Mouse (Mus musculus) CH12.LX (cell line): ENCODE data around the gene Ptprr. TPM values are rescaled to one million over a fixed set of nuclear protein-coding genes. Genes with fewer than 3 reads are reported as not detected.

ENCODE experiments used
- DNase-seq: peaks from one replicate; pipeline ENCODE4 v3.0.0-alpha.2; 2013; ENCODE audit errors: extremely low read depth
- H3K27ac ChIP-seq: 2 replicates; pipeline ENCODE4 v1.5.1; 2012; ENCODE audit warnings: low read depth, mild to moderate bottlenecking, control low read depth, moderate library complexity; ENCODE audit not compliant: insufficient read depth
- H3K27me3 ChIP-seq: replicated peaks from 2 replicates; pipeline ENCODE3; 2012; ENCODE audit warnings: inconsistent platforms
- H3K36me3 ChIP-seq, 2 experiments: replicated peaks in 1 of 2; 2 replicates each; pipeline versions ENCODE3 to v1.6.1; 2012; ENCODE audit warnings: inconsistent platforms in 1 of 2, low read length in 1 of 2, mild to moderate bottlenecking in 1 of 2, mixed read lengths in 1 of 2, moderate library complexity in 1 of 2; ENCODE audit not compliant: control insufficient read depth in 1 of 2, insufficient read depth in 1 of 2
- H3K4me1 ChIP-seq, 2 experiments: 2 replicates each; pipeline ENCODE4 v1.6.1; 2012; ENCODE audit warnings: inconsistent platforms in 1 of 2, moderate library complexity in 1 of 2; ENCODE audit not compliant: insufficient read depth in 2 of 2, control insufficient read depth in 1 of 2
- H3K4me2 ChIP-seq: 2 replicates; pipeline ENCODE4 v1.6.1; 2012; ENCODE audit warnings: low read depth, mild to moderate bottlenecking, control low read depth; ENCODE audit not compliant: poor library complexity, insufficient read depth, severe bottlenecking
- H3K4me3 ChIP-seq, 3 experiments: fragments of 150-350 bp in 1 of 3; sonication (generic) in 1 of 3; replicated peaks in 1 of 3; 2 replicates each; pipeline versions ENCODE3 to v1.5.1; 2011 to 2012; ENCODE audit warnings: low read depth in 2 of 3, low read length in 2 of 3, mild to moderate bottlenecking in 2 of 3, moderate library complexity in 2 of 3, control low read depth in 1 of 3, improper control_type of control experiment in 1 of 3, inconsistent platforms in 1 of 3, mixed read lengths in 1 of 3; ENCODE audit not compliant: poor library complexity in 1 of 3
- H3K79me2 ChIP-seq: replicated peaks from 2 replicates; pipeline ENCODE4 v1.6.1; 2012; ENCODE audit warnings: mild to moderate bottlenecking, moderate library complexity; ENCODE audit not compliant: control insufficient read depth, poor library complexity, insufficient read depth, severe bottlenecking; ENCODE audit errors: extremely low read depth
- H3K9ac ChIP-seq: 2 replicates; pipeline ENCODE4 v1.6.1; 2012; ENCODE audit warnings: low read depth, mild to moderate bottlenecking, control low read depth, moderate library complexity; ENCODE audit not compliant: insufficient read depth
- H3K9me3 ChIP-seq: replicated peaks from 2 replicates; pipeline ENCODE3; 2012; ENCODE audit warnings: low read length, inconsistent platforms, mixed read lengths
- CHD1 ChIP-seq: IDR thresholded peaks from 2 replicates; pipeline ENCODE4 v1.6.1; 2012; ENCODE audit warnings: low read depth, low read length, improper control_type of control experiment, inconsistent platforms
- CTCF ChIP-seq, 2 experiments: IDR thresholded peaks in 1 of 2; conservative IDR thresholded peaks in 1 of 2; 2 replicates each; pipeline ENCODE4 v1.5.1; 2011 to 2012; ENCODE audit warnings: low read depth in 2 of 2, low read length in 2 of 2, improper control_type of control experiment in 1 of 2, inconsistent platforms in 1 of 2, mild to moderate bottlenecking in 1 of 2, moderate library complexity in 1 of 2
- E2F4 ChIP-seq: IDR thresholded peaks from 2 replicates; pipeline ENCODE4 v1.6.1; 2011; ENCODE audit warnings: low read depth, low read length, improper control_type of control experiment; ENCODE audit not compliant: insufficient replicate concordance
- GABPA ChIP-seq: IDR thresholded peaks from 2 replicates; pipeline ENCODE4 v1.6.1; 2012; ENCODE audit warnings: low read depth, low read length, improper control_type of control experiment, inconsistent platforms; ENCODE audit not compliant: insufficient replicate concordance
- IRF4 ChIP-seq: IDR thresholded peaks from 2 replicates; pipeline ENCODE4 v1.6.1; 2014; ENCODE audit warnings: low read depth, mild to moderate bottlenecking, inconsistent platforms, low read length, improper control_type of control experiment
- JUN ChIP-seq: IDR thresholded peaks from 2 replicates; pipeline ENCODE4 v1.6.1; 2011; ENCODE audit warnings: low read depth, mild to moderate bottlenecking, low read length, improper control_type of control experiment, moderate library complexity; ENCODE audit not compliant: insufficient read depth
- KAT2A ChIP-seq: IDR thresholded peaks from 2 replicates; pipeline ENCODE4 v1.6.1; 2012; ENCODE audit warnings: low read length, improper control_type of control experiment, inconsistent platforms; ENCODE audit not compliant: insufficient replicate concordance
- MAFK ChIP-seq: IDR thresholded peaks from 2 replicates; pipeline ENCODE4 v1.6.1; 2011; ENCODE audit warnings: low read length, improper control_type of control experiment; ENCODE audit not compliant: insufficient replicate concordance
- MAX ChIP-seq: IDR thresholded peaks from 2 replicates; pipeline ENCODE4 v1.6.1; 2011; ENCODE audit warnings: low read length, improper control_type of control experiment
- MAZ ChIP-seq: IDR thresholded peaks from 2 replicates; pipeline ENCODE4 v1.6.1; 2012; ENCODE audit warnings: low read depth, mild to moderate bottlenecking, inconsistent platforms, low read length, improper control_type of control experiment, moderate library complexity
- MEF2A ChIP-seq: IDR thresholded peaks from 2 replicates; pipeline ENCODE4 v1.6.1; 2014; ENCODE audit warnings: low read depth, mild to moderate bottlenecking, inconsistent platforms, low read length, improper control_type of control experiment, borderline replicate concordance
- MXI1 ChIP-seq: IDR thresholded peaks from 2 replicates; pipeline ENCODE4 v1.6.1; 2011; ENCODE audit warnings: mild to moderate bottlenecking, low read depth, low read length, improper control_type of control experiment
- NELFE ChIP-seq: IDR thresholded peaks from 2 replicates; pipeline ENCODE4 v1.6.1; 2011; ENCODE audit warnings: low read depth, low read length, improper control_type of control experiment
- NRF1 ChIP-seq: IDR thresholded peaks from 2 replicates; pipeline ENCODE4 v1.6.1; 2014; ENCODE audit warnings: low read depth, mild to moderate bottlenecking, inconsistent platforms, low read length, improper control_type of control experiment, moderate library complexity
- POLR2A ChIP-seq: IDR thresholded peaks from 2 replicates; pipeline ENCODE4 v1.6.1; 2011; ENCODE audit warnings: low read depth, mild to moderate bottlenecking, improper control_type of control experiment, low read length
- RAD21 ChIP-seq: IDR thresholded peaks from 2 replicates; pipeline ENCODE4 v1.6.1; 2011; ENCODE audit warnings: low read depth, mild to moderate bottlenecking, low read length, improper control_type of control experiment, moderate library complexity
- RCOR1 ChIP-seq: conservative IDR thresholded peaks from 2 replicates; pipeline ENCODE4 v1.6.1; 2012; ENCODE audit warnings: low read depth, mild to moderate bottlenecking, inconsistent platforms, low read length, improper control_type of control experiment
- SIN3A ChIP-seq: IDR thresholded peaks from 2 replicates; pipeline ENCODE4 v1.6.1; 2012; ENCODE audit warnings: low read length, improper control_type of control experiment, inconsistent platforms
- TBP ChIP-seq: conservative IDR thresholded peaks from 2 replicates; pipeline ENCODE4 v1.6.1; 2011; ENCODE audit warnings: low read depth, low read length, improper control_type of control experiment
- TCF12 ChIP-seq: IDR thresholded peaks from 2 replicates; pipeline ENCODE4 v1.6.1; 2014; ENCODE audit warnings: low read depth, mild to moderate bottlenecking, inconsistent platforms, low read length, improper control_type of control experiment
- UBTF ChIP-seq: IDR thresholded peaks from 2 replicates; pipeline ENCODE4 v1.6.1; 2012; ENCODE audit warnings: low read depth, mild to moderate bottlenecking, inconsistent platforms, low read length, improper control_type of control experiment, moderate library complexity
- USF1 ChIP-seq: IDR thresholded peaks from 2 replicates; pipeline ENCODE4 v1.6.1; 2014; ENCODE audit warnings: low read depth, mild to moderate bottlenecking, inconsistent platforms, low read length, improper control_type of control experiment
- ZC3H11A ChIP-seq: IDR thresholded peaks from 2 replicates; pipeline ENCODE4 v1.6.1; 2012; ENCODE audit warnings: low read depth, mild to moderate bottlenecking, inconsistent platforms, low read length, improper control_type of control experiment
- ZKSCAN1 ChIP-seq: IDR thresholded peaks from 2 replicates; pipeline ENCODE4 v1.6.1; 2012; ENCODE audit warnings: low read depth, inconsistent platforms, low read length, improper control_type of control experiment, borderline replicate concordance
- ZNF384 ChIP-seq: IDR thresholded peaks from 2 replicates; pipeline ENCODE4 v1.6.1; 2012; ENCODE audit warnings: low read depth, low read length, improper control_type of control experiment, inconsistent platforms
- dilution Hi-C: fragments of 300-500 bp; cut with MboI; formaldehyde crosslinking; loops from 2 replicates; pipeline ENCODE4 v1.14.3; 2020; ENCODE audit warnings: low sequenced_read_pairs; ENCODE audit not compliant: extremely low pct_unique_long_range_greater_than_20kb, extremely low pct_ligation_motif_present
- in situ Hi-C: fragments of 300-500 bp; cut with MboI; formaldehyde crosslinking; loops from 3 replicates; pipeline ENCODE4 v1.14.3; 2019; ENCODE audit warnings: low sequenced_read_pairs, low pct_ligation_motif_present, low pct_unique_long_range_greater_than_20kb, mixed read lengths
- polyA plus RNA-seq: library from polyadenylated mRNA; unstranded; fragments of >175 nt; gene quantifications from 2 replicates; pipeline ENCODE4 v1.2.1, GENCODE M21; 2012; ENCODE audit warnings: low read depth; ENCODE audit not compliant: insufficient read length
- total RNA-seq, 2 experiments: library from RNA; depleted of rRNA; stranded (reverse); fragments of 300-350 nt in 1 of 2; fragments of >200 nt in 1 of 2; gene quantifications; 2 replicates each; pipeline ENCODE4 v1.2.3; 2012 to 2014

Gene Ptprr
- total and polyA plus RNA-seq, 3 experiments = 0.51 to 1.9 (median 0.81) TPM

- Histone ChIP-seq H3K4me3 (no peak overlapping the region), H3K9me3 (no peaks in the 10 kb centered on the region), H3K27ac (no peak overlapping the region), H3K4me1 (peaks cover 0 to 2% of the 10 kb centered on the region in 2 experiments; a peak in 1 of 4 replicates), H3K27me3 (no peaks in the 10 kb centered on the region), H3K9ac (no peak overlapping the region), H3K4me2 (no peak overlapping the region), H3K79me2 (no peaks in the 10 kb centered on the region), H3K36me3 (no peaks in the 10 kb centered on the region)
- dilution Hi-C loops (no loop called here), in situ Hi-C loops (no loop called here)
- no peak for TF ChIP-seq CTCF (conservative IDR thresholded peaks at IDR 0.05 in 1 of 2, IDR thresholded peaks at IDR 0.05 in 1 of 2; ENCODE audit: low read depth in 2 of 2, low read length in 2 of 2)
- DNase-seq = no peak
Measured at GRCm38 (mm10) chr10:116235299-116235698, 217.3 kb downstream of the Ptprr start.

- Histone ChIP-seq H3K9ac (no peak overlapping the region), H3K79me2 (no peaks in the 10 kb centered on the region), H3K9me3 (peaks cover 1% of the 10 kb centered on the region), H3K4me1 (no peaks in the 10 kb centered on the region), H3K4me2 (no peak overlapping the region), H3K27ac (no peak overlapping the region), H3K27me3 (no peaks in the 10 kb centered on the region), H3K36me3 (no peaks in the 10 kb centered on the region), H3K4me3 (no peak overlapping the region)
- in situ Hi-C loops = no loop called here
- no peak for DNase-seq
- dilution Hi-C loops = no loop called here
- TF ChIP-seq MEF2A (no peak), RAD21 (no peak), JUN (no peak), POLR2A (no peak), KAT2A (no peak), ZC3H11A (no peak), UBTF (no peak), NELFE (no peak), TCF12 (no peak), TBP (no peak), MAFK (no peak), MXI1 (no peak), ZKSCAN1 (no peak), SIN3A (no peak), USF1 (no peak), IRF4 (no peak)
Measured at GRCm38 (mm10) chr10:116242200-116242599, 224.2 kb downstream of the Ptprr start.

GRCm38 (mm10) chr10:116243373-116243772 lies 225.4 kb downstream of the Ptprr start:
- dilution Hi-C loops = no loop called here

More at GRCm38 (mm10) chr10:116243373-116243772, 225.4 kb downstream of the Ptprr start:
- no peaks in the 10 kb centered on the region for H3K27me3 ChIP-seq
- no peak for TF ChIP-seq ZNF384
- no peak for TF ChIP-seq MAX
- TF ChIP-seq MAFK = no peak
- TF ChIP-seq IRF4 = no peak
- TF ChIP-seq ZKSCAN1 = no peak
- no peak for TF ChIP-seq CHD1
- no peak for TF ChIP-seq TBP
- no peak for TF ChIP-seq E2F4
- no peak for TF ChIP-seq TCF12
- TF ChIP-seq GABPA = no peak
- no peak for TF ChIP-seq NRF1
- TF ChIP-seq RCOR1 = no peak
- no peak for TF ChIP-seq MAZ
- no peak overlapping the region for H3K4me2 ChIP-seq
- H3K9ac ChIP-seq = no peak overlapping the region
- H3K36me3 ChIP-seq = no peaks in the 10 kb centered on the region
- no peak for DNase-seq
- no peaks in the 10 kb centered on the region for H3K79me2 ChIP-seq
- in situ Hi-C loops = no loop called here
- no peak overlapping the region for H3K27ac ChIP-seq
- H3K4me3 ChIP-seq = no peak overlapping the region
- H3K9me3 ChIP-seq = peaks cover 3% of the 10 kb centered on the region
- no peaks in the 10 kb centered on the region for H3K4me1 ChIP-seq
